Mouse (Mus musculus) gastrocnemius, postnatal 14 days (tissue): ENCODE data around the gene Ypel2. TPM values are rescaled to one million over a fixed set of nuclear protein-coding genes. Genes with fewer than 3 reads are reported as not detected.

Experiments used
- DNase-seq: peaks from one replicate; pipeline ENCODE4 v3.0.0; 2021; ENCODE audit warnings: mixed read lengths
- intact Hi-C: fragments of 180-260 bp; cut with DNase I; formaldehyde crosslinking; loops from one replicate; pipeline ENCODE4 v1.15.1; 2025; ENCODE audit warnings: low total_unique reads
- total RNA-seq, 2 experiments: library from RNA; stranded (reverse); gene quantifications; 2 replicates each; pipeline ENCODE4 v1.2.3; 2021

The Ypel2 gene
- total RNA-seq, 2 experiments from 2014 or later: 6.7 to 9.7 TPM

DNA sequence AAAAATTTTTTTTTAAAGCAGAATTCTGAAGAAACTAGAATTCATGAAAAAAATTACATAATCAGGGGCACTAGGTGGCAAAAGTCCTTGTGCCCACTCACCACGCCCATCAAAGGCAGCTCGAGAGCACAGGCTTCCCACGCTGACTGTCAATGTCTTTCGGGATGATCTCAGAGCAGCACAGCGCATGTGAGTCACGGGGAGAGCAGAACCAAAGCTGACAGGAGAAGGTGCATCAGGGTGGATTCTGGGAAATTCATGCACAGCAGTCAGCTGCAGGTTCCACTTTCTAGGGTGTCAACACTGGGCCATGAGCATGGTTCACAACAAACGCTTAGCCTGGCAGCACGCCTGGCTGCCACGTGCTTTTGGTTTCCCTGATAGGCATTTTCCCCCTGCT is 79.2 kb downstream of the Ypel2 start:
- intact Hi-C loops: no loop called here
- DNase-seq: no peak

DNA sequence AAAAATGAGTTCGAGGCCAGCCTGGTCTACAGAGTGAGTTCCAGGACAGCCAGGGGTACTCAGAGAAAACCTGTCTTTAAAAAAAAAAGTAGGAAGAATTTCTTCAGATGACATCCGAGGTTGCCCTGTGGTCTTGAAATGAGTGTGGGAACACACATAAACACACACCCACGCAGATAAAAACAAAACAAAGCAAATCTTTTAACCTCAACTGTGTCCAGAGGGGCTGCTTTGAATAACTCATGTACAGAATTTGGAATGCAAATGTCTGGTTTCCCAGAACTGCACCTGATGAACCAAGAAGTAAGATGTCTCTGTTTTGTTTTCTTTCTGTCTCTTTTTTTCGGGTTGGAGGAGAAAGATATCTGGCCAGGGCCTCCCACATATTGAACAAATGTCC is 83.3 kb downstream of the Ypel2 start:
- intact Hi-C loops: no loop called here
- DNase-seq: no peak

DNA sequence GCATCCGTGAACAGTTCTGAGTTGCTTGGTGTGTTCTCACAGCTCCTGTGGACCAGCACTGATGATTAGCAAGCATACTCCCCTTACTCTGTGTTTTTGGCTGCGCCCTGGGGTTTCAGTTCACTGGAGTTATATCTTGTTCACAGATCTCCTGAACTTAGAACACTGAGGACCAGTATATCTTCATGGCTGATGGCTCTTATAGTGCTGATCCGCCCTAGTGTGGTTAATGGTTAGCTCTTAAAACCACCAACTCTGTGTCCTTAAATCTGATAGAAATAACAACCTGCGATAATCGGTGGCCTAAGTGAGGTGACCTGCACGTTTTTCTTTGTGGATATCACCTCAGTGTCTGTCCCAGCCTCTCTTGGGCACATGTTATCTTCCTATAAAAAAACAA is 84.5 kb downstream of the Ypel2 start:
- intact Hi-C loops: no loop called here
- no peak for DNase-seq

DNA sequence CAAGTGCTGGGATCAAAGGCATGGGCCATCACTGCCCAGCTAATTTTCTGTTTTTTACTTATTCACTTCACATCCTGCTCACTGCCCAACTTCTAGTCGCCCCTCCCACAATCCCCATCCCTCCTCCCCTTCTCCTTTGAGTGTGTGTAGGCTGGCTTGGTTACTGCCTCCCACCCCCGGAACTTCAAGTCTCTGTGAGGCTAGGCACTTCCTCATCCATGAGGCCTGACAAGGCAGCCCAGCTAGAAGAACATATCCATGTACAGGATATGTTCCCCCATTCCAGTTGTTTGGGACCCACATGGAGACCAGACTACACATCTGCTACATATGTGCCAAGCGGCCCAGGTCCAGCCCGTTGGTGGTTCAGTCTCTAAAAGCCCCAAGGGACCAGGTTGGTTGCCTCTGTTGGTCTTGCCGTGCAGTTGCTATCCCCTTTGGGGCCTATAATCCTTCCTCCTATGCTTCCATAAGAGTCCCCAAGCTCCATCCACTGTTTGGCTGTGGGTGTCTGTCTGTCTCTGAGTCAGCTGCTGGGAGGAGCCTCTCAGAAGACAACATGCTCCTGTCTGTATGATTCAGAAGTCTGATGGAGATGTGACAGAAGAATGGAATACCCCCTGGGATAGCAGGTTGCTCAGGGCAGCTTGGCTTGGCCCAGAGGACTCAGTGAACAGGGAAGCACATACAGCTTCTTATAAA is 85.5 kb downstream of the Ypel2 start:
- intact Hi-C loops: no loop called here

DNA sequence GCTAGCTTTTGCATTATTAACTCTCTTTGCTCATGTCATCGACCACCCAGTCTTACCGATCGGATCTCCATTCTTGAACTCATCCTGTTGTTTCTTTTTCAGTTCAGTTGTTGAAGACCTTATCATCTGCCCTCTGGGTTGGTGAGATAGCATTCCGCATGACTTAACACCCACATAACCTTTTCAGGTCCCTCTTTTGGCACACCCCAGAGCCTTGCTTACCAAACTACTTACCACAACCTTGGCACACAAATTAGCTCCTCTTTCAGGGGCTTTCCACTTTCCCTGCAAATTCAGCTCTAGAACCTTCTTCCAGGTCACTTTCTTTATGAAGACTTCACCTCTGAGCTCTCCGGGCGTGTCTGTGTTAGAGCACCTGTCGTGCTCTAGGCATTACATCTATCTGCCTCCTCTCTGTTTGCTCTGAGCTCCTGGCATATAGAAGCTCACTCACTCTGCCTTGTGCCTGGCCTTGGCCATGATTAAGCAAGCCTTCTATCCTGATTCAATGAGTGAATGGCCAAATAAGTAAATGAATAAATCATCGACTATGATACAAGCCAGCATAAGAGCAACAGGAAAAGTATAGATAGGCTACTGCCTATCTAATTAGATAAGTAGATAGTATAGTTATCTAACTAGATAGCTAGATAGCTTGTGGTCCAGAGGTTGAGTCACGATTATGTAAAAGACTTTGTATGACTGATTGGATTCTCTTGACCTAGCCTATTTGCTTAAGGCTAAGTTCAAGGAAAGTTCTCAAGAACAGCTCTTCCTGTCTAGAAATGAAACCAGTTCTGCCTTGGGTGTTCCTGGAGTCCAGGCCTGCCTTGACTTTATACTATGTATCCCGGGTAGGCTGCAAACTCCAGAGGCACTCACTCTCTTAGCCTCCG is 86.5 kb downstream of the Ypel2 start:
- no peak for DNase-seq
- intact Hi-C loops: no loop called here

More for the DNA sequence above, 85.5 kb downstream of the Ypel2 start:
- no peak for DNase-seq

DNA sequence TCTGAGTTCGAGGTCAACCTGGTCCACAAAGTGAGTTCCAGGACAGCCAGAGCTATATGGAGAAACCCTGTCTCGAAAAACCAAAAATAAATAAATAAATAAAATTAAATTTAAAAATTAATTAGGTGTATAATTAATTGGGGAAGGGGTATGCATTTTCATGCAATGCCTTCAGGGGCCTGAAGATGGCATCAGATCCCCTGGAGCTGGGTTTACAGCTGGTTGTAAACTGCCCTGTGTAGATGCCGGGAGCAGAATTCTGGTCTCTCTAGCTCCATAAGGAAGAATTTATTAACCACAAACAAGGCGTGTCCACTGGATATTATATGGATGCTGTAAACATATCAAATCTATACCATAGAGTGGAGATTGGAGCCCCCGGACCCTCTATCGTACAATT is 87.2 kb downstream of the Ypel2 start:
- no peak for DNase-seq
- intact Hi-C loops: no loop called here

DNA sequence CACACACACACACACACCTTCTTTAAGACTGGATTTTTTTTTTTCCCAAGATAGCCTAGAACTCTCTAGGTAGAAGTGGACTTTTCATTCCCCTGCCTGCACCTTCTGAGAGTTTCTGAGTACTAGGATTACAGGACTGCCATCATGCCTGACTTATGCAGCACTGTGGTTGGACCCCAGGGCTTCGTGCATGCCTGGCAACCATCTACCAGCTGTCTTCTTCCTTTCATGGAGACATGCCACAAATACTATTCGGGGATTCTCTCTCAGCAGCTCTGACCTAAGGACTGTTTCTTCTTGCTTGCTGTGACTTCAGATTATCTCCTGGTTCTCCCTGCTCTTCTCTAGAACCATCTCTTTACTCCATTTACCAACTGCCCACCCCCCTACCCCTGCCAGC is 88.2 kb downstream of the Ypel2 start:
- DNase-seq: no peak

DNA sequence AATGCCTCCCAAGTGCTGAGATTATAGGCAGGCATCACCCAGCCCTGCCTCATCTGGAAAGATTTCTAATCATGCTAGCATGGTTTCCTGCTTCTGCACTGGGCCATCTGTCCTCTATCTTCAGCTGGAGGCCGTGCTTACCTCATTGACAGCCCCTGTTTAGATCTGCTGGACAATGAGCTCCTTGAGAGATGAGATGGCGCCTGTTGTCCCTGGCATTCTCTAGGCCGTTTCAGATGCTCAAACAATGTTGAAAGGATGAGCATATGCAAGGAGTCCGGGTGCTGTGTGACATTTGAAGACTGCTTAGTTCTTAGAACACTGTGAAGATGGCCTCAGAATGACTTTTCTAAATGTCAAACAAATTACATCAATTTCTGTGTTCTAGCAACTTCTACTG is 88.8 kb downstream of the Ypel2 start:
- intact Hi-C loops: no loop called here
- DNase-seq: no peak

More for the DNA sequence above, 88.2 kb downstream of the Ypel2 start:
- intact Hi-C loops: no loop called here

DNA sequence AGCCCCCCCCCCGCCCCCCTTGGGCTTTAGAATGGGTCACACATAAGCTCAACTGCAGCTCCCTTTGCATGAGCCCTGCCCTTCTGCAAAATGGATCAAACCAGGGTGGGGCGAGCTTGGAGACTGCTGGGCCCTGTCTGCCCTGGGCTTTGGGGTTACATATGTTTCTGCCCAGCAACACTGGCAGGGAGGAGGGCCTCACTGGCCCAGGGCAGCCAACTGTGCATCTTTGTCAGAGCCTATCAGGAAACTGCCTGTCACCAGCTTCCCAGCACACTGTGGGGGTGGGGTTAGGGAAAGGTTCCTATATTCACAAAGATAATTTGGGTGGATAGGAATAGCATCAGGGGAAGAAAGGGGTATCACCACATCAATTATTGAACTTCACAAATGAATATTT is 95.1 kb downstream of the Ypel2 start:
- no peak for DNase-seq
- intact Hi-C loops: loop anchor here (10.0 kb wide), 1 partner anchor 96 kb away; the partner anchor contains the start of gene Ypel2

DNA sequence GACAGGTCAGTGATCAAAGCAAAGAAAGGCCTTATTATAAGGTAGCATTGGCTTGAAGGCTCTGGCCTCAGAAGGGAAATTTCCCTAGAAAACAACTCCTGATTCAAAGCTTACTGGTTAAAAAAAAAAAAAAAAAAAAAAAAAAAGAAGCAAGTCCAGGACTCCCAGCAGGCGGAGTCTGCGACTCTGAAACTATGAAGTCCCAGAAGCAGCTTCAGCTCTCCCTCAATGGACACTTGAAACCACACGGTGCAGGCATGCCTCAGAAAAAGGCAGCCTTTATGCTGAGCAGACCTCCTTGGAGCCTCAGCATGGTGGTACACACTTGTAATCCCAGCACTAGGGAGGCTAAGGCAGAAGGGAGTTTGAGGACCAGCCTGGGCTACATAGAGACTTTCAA is 97.9 kb downstream of the Ypel2 start:
- intact Hi-C loops: loop anchor here (10.0 kb wide), 1 partner anchor 99 kb away; the partner anchor contains the start of gene Ypel2
- no peak for DNase-seq

DNA sequence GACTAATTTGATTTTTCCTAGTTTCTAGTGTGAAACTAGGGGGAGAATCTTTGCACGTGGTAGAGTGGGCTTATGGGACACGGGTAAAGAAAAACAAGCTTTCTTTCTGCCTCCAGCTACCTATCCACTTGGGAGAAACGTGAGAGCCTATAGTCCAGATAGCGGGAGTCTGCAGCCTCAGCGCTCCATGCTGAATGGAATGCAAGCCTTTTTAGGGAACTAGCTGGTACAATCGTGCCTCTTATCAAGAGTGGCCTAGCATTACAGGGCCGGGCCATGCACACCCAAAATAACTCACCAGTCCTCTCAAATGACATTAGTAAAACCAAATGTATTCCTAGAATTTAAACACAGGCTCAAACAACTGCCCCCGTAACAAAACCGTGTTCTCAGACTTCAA is 98.4 kb downstream of the Ypel2 start:
- DNase-seq: no peak
- intact Hi-C loops: loop anchor here (10.0 kb wide), 1 partner anchor 100 kb away; the partner anchor contains the start of gene Ypel2

DNA sequence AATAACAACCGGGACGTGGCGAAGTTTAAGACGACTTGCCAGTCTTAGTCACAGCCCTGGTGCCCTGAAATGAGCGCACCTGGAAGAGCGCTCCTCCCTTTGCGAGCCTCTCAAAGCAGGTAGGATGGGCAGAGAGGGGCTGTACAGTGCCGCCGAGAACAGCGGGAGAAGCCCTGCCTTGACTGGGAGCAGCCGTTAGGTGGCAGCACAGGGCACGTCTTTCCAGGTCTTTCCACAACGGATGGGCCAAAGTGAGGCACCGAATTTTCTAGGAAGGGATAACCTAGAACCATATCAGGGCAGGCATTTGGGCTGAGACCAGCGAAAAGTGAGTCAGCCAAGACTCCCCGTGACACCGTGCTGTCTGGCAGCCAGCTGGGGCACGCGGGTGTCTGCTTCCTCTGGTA is 99.3 kb downstream of the Ypel2 start:
- peak; percentile 79 for DNase-seq
- intact Hi-C loops: loop anchor here (10.0 kb wide), 1 partner anchor 101 kb away; the partner anchor contains the start of gene Ypel2

DNA sequence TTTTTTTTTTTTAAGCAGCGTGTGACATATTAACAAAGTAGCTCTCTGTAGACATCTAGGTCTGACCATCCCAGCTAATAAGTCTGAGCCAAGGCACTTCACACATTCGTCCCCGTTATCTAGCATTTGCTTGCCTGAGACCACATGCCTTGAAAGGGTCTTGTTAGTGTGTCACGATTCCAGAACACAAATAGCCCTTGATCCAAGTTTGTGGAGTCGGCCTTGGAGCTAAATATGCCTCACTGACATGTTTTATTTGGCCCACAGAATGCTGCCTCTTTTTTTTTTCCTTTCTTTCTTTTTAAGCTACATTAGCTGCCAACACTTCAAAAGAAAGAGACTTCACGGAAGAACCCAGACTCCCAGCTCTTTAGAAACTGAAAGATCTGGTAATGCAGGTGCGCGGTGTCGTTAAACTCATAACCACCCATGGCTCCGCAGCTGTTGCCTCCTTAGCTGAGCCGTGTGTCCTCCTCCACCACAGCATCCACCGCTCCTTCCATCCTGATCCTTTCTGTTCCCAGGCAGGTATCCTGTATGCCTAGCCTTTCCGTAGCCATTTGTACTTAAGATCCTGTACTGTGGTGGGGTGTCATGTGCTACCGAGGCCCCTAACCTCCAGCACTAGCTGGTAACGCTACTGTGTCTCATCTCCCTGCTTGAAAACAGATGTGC is 100.4 kb downstream of the Ypel2 start:
- intact Hi-C loops: loop anchor here (10.0 kb wide), 1 partner anchor 102 kb away; the partner anchor contains the start of gene Ypel2
- DNase-seq: no peak

Other genes with a start within 250 kb of the Ypel2 start
- 100 to 1,000 TPM; 118 to 122 TPM for gene Cltc, start 236.1 kb downstream of the Ypel2 start, total RNA-seq
- gene Dhx40, start 186.0 kb downstream of the Ypel2 start, total RNA-seq: 10 to 100 TPM; 11.8 to 12.1 TPM
- gene Gdpd1, start 80.4 kb upstream of the Ypel2 start, total RNA-seq: 1 to 10 TPM; 2.5 to 3.0 TPM
- gene Smg8, start 93.1 kb upstream of the Ypel2 start, total RNA-seq: 1 to 10 TPM; 7.9 to 8.2 TPM
- 1 to 10 TPM; 1.6 TPM for gene Prr11, start 115.0 kb upstream of the Ypel2 start, total RNA-seq
- 1 to 10 TPM; 4.2 to 4.6 TPM for gene Ska2, start 115.5 kb upstream of the Ypel2 start, total RNA-seq
- gene Trim37, start 133.4 kb upstream of the Ypel2 start, total RNA-seq: 1 to 10 TPM; 3.5 to 5.1 TPM